Mouse (Mus musculus): Measurements from ENCODE around the gene Rfxap.
"Not testable (repeated sequence)": the region's sequence is repeated elsewhere in the genome, so short reads cannot be mapped to it uniquely, and the experiment has no call there.

The Rfxap gene

DNA sequence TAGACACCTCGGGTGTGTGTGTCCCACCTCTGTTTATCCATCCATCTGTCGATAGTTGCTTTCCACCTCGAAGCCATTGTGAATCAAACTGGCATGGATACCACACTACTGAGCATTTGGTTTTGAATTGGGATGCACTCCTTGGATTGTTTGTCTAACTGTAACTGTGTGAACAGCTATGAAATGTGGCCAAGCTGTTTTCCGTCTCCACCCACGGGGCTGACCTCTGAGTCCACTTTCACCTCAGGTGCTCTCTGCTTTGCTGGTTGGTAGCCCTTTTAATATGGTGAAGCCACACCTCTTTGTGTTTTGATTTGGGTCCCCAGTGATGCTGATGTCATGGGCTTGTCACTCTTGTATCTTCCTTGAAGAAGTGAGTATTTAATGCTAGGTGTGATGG, 40.8 kb downstream of the Rfxap start:
- DNase-seq (ENCODE audit: low spot score in 2 of 2): no peak

DNA sequence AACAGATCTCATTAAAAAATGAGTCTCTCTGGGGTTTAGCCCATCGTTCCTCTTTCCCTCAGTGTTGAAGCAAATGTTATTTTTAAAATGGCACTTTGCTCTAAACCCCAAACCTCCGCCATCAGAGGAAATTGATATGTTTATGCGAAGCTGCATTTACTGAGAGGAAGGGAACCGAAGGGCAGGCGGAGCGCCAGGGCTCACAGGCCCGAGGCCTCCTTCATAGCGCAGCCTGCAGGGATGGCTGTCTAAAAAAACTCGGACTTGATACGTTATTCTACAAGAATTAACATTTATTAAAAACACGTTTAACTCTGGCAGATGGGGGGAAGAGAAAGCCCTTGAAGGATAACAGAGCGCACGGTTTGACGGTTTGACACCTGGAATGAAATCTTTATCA, 41.6 kb downstream of the Rfxap start:
- no peak for DNase-seq (ENCODE audit: low spot score in 2 of 2)

DNA sequence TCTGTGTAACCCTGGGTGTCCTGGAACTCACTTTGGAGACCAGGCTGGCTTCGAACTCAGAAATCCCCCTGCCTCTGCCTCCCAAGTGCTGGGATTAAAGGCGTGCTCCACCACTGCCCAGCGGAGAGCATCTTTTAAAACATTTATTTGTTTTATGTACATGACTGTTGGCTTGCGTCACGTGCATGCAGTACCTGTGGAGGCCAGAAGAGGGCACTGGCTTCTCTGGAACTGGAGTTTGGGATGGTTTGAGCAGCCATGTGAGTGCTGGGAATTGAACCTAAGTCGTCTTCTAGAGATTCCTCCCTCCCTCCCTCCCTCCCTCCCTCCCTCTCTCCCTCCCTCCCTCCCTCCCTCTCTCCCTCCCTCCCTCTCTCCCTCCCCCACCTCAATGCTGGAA, 42.1 kb downstream of the Rfxap start:
- not testable (repeated sequence) for DNase-seq (ENCODE audit: low spot score in 2 of 2)

DNA sequence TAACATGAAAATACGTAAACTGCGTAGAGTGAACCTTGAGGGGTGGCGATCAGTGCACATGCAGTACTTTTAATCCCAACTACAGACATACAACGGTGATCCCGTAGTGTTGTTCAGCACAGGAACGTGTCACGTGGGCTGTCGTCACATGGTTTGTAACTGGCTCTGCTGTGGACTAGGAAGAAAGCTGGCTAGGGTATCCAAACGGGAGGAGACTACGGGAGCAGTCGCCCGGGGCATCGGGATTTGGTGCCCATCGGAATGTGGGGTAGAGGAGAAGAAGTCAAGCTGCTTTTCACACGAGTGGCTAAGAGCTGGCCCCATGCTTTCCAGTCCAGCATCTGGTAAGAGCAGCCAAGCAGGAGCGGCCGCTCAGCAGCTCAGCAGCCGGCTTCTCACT, 43.2 kb downstream of the Rfxap start:
- peak; percentile 16 to 33 for DNase-seq (ENCODE audit: low spot score in 2 of 2)

DNA sequence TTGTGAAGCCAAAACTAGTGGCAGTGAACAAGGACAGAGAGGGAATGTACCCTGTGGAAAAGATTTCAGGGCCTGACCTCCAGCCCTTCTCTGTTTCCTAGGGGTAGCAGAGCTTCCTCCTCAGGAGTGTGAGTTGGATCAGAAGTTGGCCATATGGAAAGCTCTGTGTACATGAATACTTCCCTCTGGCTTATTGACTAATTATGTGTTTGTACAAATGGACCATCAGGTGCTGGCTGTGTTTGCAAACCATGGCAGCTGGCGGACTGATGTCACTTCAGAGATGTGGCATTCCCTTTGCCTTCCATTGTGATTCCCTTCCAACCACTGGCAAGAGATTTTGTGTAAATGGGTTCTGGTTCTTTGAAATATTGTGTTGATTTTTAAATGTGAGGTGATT, 46.3 kb downstream of the Rfxap start:
- DNase-seq (ENCODE audit: low spot score in 2 of 2): no peak

DNA sequence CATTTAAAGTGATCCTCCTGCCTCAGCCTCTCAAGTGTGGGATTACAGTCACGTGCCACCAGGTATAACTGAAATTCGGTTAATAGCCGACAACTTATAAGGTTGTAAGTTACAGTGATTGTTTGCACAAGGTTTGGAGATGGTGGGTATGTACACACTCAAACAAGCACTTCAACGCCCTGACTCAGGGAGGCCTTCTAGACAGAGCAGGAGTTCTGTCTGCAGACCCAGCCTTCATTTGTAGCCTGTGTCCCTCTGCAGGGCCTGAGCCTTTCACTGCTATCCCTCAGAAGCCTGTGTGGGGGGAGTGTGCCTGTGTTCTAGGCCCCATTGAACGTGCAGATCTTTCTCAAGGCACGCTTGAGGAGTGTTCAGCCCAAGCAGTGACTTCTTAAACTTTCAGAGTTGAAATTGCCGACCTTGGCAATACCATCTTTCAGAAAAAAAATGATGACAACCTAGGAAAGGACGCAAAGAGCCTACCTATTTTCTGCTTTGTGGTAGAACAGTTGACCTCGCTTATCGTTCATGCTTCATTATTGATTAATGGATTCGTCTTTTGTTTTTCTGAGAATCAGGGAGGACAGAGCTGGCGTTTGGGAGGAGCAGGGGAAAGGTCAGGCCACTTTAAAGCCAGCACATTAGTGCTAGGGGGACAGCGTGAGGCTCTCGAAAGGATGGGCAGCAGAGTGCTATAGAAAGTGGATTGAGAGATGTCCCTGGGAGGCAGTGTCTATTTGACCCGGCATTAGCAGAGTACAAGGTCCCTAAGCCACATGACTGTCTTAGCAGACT, 47.1 kb downstream of the Rfxap start:
- no peak for DNase-seq (ENCODE audit: low spot score in 2 of 2)

DNA sequence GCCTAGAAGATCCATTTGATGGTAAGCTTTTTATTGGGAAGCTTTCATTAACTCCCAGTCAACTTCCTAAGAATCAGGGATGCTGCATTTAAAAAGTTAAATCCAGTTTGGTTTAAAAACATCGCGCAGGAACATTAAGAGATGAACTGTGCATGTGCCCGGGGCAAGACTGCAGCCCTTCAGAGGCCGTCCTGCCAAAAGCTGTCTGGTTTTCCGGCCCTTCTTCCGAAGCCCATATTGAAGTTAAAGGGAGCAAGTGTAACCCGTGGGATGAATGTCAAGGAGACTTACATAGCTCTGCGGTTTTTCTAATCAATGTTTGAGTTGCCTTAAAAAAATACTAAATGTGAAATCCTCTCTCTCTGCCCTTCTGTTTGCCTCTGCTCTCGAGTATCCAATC, 48.4 kb downstream of the Rfxap start:
- no peak for DNase-seq (ENCODE audit: low spot score in 2 of 2)

DNA sequence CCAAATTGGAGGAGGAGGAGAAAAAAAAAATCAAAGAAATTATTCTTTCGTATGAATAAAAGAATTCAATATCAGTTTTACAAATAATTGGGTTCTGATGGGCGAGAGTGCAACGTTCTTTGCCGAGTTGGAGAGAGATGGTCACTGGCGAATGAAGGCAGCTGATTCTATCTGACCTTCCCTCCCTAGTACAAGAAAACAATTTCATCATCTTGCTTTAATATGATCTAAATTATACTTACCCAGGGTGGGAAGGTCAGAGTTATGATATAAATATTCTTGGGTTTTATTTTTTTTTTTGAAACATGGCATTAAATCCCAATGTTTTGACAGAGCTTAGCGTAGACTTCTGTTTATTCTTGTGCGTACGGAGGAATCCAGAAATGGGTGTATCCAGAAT, 50.1 kb downstream of the Rfxap start:
- no peak for DNase-seq (ENCODE audit: low spot score in 2 of 2)

DNA sequence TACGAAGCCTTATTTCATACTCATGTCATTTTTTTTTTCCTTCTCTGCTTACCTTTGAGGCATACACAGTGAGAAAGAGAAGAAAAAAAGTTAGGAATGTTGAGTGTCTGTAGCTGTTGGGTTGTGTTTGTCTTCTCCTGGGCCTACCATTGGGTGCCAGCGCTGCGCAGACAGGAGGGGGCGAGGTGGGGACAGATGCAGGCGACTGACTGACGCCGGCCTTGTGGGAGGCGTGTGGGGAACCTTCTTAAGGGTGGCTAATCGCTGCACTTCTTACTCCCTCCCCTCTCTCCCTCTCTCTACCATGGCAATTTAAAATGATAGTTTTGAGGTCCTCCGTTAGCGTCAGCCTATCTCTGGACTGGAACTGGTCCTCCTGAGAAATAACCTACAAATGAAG, 51.5 kb downstream of the Rfxap start:
- peak in 1 of 2 experiments; percentile 8 for DNase-seq (ENCODE audit: low spot score in 2 of 2)

DNA sequence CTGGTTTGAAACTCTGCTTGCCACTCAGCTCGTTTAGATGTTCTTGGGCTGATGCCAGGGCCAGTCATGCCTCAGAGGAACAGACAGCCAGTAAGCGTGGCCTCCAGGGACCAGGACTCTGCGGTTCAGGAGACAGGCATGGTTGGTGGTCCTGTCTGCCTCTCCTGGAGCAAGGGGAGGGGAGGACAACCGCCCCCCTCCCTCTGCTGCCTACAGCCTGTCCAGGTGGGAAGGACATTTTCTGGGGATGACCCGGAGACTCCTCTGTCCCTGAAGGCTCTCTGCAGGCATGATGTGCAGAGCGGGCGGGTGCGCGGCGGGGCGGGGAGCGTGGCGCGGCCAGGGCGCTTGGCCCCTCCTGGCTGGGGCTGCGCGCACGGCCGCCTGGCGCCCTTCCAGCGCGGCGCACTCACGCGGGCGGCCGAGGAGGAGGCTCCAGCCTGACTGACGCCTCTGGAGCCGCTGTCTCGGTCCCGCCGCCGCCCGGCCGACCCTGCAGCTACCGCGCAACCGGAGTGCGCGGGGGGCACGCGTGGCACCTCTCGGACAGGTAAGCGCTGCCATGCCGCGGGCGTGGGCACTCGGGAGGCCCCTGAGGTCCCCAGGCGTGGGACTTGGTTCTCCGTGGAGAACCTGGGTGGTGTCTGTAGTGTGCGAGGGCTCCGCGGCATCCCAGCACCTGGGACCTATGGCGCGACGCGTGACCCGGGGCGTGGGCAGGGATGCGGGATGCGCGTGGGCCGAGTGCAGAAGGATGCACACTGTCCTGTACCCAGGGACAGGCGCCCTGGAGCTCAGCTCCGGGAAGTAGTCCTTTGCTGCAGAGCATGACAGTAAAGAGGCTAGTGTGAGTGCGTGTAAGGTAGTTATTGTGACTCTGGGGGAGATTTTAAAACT, 52.2 kb downstream of the Rfxap start, which contains the start of gene Smad9:
Gene Smad9, plus strand, starts transcription at position 438 of the 897 bp plus-strand sequence.
- DNase-seq (ENCODE audit: low spot score in 2 of 2): peak; percentile 39 to 55

DNA sequence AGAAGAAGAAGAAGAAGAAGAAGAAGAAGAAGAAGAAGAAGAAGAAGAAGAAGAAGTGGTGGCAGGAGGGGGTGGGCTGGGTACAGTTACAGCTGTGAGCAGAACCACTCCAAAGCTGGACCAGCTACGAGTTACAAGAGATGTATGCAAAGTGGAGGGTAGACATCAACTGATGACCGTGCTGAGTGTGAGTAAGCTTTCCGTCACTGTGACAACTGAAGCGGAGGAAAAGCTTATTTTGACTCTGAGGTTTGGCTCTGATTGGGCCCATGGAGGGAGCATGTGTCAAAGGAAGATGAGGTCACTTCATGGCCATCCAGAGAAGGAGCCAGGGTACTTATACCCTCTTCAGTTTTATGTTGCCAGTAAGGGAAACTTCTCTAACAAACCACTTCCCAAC, 54.2 kb downstream of the Rfxap start:
- DNase-seq (ENCODE audit: low spot score in 2 of 2): no peak

Measured in heart, adult 9 months (tissue).